Mouse (Mus musculus): Measurements from ENCODE around the gene 4930523C07Rik.

The 4930523C07Rik gene

DNA sequence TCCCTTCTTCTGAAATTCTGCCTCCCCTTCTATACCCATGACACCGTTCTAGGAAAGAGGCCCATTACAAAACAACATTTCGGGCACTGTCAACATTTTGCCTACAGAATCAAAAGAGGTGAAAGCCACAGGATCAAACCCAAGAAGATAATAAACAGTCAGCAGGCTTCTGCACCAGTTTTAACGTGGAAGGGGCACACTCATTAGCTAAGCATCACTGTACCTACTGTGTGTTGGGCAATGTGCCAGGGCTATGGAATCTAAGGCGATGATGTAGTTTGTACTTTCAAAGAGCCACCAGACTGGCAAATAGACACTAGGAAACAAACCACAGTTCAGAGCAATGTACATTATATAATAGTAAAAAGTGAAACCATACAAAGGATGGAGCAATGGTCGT is 1.8 kb downstream of the 4930523C07Rik start:
- DNase-seq (ENCODE audit: low read depth, low spot score) = peak; percentile 73

DNA sequence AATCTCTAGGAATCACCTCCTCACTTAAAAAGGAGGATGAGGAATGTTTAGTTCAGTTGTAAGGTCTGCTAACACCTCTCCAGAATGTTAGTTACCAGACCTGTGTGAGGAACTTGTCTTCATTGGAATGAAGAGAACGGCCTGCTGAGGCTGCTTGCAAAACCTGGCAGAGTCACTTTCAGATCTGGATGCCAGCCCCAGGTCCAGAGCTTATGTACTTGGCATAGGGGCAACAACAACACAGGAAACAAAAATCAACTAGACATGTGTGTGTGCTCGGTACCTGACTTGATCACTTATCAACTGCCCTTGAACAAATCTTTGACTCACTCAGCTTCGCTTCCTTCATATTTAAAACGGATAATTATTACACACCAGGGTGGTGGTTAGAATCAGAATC is 2.6 kb downstream of the 4930523C07Rik start:
- peak; percentile 64 for DNase-seq (ENCODE audit: low read depth, low spot score)

DNA sequence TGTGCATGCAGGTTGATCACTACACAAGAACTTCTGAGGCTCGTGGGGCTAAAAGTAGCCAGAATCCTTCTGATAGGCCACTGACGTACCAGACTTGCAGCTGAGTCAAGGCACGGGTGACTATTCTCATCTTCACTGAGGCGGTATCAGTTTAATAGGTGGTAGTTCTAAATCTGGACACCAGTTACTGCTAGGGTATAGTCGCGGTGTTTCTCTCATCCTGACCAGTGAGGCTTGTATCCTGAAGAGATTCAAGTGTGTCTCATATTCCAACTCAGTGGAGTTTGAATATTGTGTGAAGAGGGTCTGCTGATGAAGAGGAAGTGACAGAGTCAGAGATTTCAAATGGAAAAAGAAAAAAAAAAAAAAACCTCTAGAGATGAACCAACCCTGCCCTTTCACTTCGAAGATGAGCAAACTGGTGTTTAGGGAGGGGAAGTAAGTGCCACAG is 3.3 kb downstream of the 4930523C07Rik start:
- DNase-seq (ENCODE audit: low read depth, low spot score) = peak; percentile 58

DNA sequence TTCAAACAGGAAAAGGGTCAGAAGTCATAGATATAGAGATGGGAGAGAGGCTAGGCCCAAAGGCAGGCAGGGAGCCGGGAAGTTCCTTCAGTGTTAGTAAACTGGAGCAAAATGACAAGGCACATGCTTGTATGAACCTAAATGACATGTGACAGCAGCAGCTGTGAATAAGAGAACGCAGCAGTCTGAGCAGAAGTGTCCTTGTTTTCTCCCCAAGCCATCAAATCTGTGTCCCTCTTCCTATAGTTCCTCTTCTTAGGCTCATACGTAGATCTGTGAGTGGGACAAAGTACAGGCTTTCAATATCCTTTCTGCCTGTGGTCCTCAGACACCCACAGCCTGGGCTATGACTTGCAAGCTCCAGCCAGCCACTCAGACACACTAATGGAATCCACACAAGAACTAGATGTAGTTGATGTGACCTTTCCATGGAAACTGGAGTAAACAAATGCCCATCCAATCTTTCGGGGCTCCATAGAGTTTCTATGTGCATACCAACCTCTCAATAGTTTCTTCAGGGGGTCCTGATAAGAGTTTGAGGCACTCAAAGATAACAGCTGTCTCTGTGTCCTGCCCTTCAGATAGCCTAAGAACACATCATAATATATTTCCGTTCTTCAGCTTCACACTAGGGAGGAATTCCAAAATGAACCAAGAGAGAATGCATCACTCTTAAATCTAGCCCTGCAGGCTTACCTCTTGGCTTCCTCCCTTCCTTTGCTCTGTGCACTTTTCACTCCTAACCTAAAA is 5.1 kb downstream of the 4930523C07Rik start:
- DNase-seq (ENCODE audit: low read depth, low spot score) = no peak

DNA sequence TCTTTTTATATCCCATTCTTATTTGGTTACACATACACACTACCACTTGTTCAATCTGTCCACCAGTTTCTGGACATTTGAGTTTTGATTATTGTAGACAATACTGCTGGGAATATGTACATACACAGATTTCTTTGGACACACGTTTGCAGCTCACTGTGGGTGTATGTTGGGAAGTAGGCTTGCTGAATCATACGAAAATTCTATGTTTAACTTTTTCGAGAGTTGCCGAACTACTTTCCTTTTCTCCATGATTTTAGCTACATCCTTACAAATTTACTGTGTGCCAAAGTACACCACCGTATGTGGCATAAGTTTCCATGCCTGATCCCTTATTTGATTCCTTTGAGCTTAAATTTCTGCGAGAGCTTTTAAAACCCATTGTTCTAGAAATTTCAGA is 6.7 kb downstream of the 4930523C07Rik start:
- DNase-seq (ENCODE audit: low read depth, low spot score) = no peak

DNA sequence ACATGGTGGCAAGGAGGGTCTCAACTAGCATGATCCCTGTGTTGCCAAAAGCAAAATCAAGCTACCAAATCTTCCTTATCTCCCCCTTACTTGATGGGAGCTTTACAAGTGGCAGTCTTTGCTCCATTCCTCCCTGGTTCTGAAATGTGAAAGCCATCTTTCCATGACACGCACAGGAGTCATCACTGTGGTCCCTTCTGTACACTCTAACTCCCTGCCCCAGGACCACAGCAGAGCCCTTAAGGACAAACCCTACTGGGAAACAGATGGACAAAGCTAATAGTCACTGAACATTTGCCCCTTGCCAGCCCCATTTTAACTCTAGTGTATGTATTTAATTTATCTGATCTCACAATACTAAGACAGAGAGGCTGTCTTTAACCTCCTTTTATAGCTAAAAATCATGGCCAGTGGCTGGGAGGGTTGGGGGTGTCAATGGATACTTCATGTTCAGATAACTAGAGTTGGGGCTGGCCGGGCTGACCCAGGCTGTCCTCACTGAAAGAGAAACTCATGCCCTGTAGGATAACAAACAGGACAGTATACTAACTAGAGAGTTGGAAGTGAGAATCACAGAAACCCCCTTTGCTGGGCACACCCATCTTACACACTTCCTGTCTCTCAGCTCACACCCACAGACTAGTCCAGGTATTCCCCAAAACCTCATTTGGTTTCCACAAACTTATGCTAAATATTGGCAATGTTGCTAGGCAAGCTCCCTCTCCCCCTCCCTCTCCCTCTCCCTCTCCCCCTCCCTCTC is 8.6 kb downstream of the 4930523C07Rik start:
- DNase-seq (ENCODE audit: low read depth, low spot score) = peak; percentile 88

DNA sequence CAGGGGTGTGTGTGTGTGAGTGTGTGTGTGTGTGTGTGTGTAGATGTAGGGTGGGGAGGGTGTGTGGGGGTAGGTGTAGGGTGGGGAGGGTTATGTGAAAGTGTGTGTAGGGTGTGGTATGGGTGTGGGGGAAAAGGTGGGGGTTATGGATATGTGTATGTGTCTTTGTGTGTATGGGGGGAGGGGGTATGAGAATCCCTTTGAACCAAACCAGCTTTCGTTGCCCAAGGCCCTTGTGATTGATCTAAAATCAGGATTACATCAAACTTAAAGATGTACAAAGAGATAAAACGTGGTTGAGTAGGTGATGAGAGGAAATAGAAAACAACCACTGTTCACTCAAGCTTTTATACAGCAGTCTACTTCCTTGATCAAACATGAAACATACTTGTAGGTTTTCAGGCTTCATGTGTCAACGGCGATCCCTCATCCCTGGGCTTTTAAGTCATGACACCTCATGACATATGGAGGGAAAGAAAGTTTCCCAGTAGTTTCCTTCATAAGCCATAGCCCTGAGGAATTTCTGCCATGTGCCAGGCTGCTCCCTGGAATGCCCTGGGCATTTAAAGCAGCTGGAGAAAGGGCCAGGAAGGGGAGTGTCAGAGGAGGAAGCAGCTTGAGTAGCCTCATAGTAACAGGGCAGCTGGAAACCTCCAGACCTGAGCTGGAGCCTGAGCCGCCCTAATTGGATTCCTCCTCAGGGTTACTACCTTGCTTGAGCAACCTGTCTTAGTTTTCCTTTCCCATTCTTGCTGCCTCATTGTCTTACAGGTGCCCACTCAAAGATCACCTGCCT is 9.5 kb downstream of the 4930523C07Rik start:
- peak; percentile 86 for DNase-seq (ENCODE audit: low read depth, low spot score)

DNA sequence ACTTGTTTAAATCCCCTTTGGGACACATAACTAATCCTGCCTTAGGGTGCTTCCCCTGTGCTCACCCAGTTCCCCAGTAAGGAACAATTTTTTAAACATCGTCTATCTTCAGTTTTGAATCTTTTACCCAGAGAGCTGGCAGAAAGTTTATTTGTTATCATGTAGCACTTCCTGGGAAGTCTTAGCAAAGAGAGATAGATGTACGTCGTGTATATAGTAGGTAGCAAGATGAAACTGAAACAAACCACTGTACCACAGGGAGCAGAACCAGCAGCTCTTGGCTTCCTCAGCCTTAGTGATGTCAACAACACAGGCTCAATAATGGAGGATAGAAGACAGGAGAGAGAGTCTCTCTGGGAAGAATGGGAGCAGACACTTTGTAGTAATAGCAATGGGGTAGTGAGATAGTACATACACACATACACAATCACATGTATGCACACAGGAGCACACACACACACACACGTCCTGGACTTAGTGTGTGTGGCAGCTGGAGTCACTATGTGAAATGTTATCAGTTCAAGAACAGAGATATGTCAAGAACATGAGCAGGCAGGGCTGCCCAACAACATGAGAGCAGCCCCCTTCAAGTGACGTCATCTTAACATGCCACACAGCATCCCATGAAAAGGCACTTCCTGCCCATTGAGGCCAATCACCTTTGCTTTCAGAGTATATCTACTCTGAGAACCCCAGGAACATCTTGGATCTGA is 10.3 kb downstream of the 4930523C07Rik start:
- DNase-seq (ENCODE audit: low read depth, low spot score) = peak; percentile 77

DNA sequence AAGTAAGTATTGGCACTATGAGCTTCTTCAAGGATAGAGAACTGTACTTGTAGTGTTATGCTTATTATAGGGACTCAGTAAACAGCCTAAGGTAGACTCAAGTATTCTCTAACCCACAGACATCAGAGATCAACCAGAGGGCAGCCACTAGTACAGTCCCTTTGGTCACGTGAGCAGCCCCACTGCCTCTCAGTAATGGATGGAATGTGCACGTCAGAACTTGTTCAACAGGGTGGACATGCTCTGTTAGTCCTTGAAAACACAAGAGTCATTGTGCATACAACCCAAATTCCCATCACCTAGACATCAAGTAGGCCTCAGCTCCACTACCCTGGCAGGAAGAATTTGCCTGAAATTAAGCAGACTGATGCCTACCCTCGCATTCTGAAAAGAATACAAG is 13.5 kb downstream of the 4930523C07Rik start:
- no peak for DNase-seq (ENCODE audit: low read depth, low spot score)

DNA sequence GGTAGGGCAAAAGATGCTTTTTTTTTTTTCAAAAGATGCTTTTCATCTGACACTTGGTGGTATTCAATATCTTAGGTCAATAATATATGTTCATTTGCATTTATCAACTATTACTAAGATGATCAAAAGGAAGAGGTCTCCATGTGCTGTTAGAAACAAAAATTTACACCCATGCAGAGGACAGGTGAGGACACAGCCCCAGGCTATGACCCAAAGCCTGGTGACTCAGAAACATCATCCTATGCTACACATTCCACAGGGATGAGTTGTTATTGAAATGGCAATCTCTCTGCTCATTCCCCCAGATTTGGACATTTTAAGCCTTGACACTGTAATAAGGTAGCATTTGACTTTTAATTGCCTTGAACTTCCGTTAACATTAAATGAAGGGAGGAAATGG is 15.7 kb downstream of the 4930523C07Rik start:
- no peak for DNase-seq (ENCODE audit: low read depth, low spot score)

DNA sequence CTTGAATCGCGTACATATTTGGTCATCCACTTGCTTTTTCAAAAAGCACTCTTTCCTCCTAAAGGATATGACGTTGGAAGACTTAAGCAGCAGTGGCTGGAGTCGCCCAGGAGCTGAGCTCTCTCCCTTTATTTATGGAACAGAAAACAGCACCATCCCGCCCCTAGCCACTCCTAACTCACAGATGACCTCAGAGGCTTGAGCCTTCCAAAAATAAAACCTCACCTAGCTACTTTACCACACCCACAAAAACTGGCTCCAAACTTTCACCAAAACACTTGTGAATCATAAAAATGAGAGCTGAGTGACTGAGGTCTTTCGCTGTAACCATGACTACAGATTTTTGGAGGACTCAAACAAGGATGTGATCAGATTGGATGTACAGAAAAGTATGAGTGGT is 16.4 kb downstream of the 4930523C07Rik start:
- DNase-seq (ENCODE audit: low read depth, low spot score) = peak; percentile 38

DNA sequence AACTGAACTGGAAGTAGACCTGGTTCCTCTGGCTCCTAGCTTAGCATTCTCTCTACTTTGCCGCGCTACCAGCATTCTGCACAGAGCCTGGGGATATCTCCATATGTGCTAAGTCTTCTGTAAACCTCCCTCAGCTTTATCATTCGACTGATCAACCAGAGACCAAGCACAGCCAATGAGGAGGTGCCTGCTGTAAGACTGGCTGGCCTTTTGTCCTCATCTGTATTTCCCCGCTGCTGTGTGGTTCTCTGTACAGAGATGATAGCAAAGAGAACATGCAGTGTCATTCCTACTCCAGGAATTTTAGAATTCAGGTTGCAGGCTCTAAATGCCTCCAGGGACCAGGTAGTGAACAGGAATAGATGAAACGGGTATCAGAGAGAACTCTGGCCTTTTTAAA is 17.1 kb downstream of the 4930523C07Rik start:
- DNase-seq (ENCODE audit: low read depth, low spot score) = peak; percentile 49

DNA sequence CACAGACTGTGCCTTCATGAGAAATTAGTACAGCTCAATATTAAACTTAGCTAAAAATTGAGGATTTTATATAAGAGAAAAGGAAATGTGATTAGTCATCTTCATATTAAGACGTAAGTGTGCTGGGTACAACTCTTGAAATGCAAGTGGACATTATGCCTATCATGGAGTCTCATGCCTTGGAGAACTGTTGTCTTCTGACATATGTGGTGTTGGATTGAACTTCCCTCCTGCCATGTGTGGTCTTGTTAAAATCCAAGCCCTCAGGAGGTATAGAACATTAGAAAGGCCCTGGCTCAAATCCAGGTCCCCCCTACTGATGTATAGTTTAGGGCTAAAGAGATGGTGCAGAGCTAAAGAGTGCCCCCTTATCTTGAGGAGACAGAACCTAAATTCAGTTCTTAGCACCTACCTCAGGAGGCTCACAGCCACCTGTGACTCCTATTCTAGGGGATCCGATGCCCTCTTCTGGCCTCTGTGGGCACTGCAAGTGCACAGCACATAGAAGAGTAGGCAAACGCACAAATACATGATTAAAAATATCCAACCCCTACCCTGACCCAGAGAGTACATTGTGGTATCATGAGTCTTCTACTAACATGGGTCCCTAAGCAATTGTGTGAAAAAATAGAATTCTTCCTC is 17.7 kb downstream of the 4930523C07Rik start:
- peak; percentile 81 for DNase-seq (ENCODE audit: low read depth, low spot score)

DNA sequence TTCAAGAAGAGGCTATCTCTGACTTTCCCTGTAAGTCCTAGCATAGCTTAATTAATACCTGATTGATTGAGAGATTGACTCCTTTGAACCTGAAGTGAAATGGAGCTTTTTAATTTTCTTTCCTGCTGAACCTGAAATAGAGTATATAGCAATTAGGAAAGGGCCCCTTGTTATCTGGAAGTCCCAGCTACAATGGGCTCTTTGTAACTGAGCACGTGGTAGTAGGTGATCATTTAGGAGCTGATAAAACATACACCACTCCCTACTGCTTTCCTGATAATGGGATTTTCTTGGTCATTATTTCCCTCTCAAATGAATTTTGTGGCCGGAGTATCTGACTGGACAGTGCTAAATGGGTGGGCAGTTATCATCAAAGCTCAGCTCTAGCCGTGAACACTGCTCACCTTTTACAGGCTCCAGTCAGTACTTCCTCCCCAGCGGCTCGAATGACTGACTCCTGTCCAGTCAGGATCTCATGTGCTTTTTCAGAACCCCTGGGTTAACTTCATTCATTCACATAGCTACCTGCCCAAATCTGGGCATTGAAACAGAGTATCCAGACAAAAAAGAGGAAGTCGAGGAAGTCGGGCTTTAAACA is 20.5 kb downstream of the 4930523C07Rik start:
- DNase-seq (ENCODE audit: low read depth, low spot score) = no peak

DNA sequence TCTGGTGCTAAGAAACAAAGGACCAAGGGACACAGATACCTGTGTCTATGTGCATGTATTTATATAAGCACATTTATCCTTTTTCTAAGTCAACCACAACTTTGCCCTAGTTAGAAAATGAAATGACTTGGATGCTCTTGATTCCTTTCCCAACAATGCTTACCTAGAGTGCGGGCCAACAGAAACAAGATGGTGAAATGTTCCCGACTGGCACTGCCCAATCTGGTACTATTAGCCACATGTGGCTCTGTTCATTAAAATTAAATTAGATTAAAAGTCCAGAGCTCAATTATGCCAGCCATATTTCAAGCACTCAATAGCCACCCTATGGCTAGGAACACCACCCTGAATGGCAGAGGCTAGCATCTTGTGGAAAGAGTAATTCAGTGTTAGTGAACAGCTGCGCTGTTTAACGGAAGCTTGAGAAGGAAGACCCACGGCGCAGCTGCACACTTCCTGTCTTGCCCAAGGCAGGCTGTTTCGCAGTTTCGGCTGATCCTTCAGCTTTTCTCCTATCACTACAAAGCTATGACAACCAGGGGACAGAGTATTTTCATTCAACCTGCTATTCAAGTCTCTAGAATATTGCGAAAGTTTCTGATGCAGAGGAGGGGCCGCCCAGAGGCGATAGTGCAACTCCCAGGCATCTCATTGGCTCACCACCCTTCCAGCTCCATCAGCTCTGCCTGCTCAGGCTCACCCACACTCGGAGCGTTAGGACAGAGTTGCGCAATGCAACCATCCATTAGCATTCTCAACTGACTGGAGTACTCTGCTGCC is 34.9 kb downstream of the 4930523C07Rik start:
- peak; percentile 66 for DNase-seq (ENCODE audit: low read depth, low spot score)

DNA sequence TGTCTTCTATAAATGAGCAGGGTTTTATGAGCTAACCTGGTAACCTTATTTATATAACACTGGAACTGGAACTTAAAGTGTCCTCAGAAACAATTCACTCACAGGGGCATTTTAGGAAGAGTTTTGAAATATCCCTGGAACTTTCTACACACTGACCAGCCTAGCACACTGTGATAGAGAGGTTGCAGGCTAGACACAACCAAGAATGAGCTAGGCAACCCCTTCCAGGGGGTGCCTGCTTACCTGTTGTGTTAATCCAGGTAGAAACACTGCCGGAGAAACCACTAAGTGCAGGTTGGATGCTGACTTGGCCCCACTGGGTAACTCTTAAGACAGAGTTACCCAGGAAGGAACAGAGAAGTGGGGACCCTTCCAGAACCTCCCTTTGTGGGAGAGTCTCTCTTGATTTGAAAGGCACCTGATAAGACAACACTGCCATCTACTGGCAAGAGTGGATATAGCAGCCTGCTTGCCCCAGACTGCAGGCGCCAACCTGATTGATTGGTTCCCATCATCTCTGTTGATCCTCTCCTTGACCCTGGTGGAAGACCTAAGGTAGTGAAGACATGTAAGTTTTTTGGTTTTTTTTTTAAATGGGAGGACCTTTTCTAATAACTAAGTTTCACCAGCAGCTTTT is 36.7 kb downstream of the 4930523C07Rik start:
- DNase-seq (ENCODE audit: low read depth, low spot score) = peak; percentile 90

DNA sequence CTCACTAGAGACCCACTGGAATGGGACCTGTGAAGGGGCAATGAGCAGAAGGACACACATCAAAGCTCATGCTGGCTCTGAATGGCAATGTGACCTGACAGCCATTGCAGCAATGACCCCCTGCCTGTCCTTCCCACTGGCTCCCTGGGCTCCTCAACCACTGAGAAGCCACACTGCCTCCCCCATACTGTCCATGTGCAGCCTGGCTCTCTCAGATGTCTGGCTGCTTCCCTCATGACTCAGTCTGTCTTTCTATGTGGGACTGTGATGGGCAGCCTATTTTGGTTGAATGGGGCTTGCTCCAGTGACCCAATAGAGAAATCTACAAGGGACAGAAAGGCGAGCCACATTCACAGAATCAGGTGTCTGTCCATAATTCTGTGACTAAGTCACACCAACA is 38.5 kb downstream of the 4930523C07Rik start:
- no peak for DNase-seq (ENCODE audit: low read depth, low spot score)

DNA sequence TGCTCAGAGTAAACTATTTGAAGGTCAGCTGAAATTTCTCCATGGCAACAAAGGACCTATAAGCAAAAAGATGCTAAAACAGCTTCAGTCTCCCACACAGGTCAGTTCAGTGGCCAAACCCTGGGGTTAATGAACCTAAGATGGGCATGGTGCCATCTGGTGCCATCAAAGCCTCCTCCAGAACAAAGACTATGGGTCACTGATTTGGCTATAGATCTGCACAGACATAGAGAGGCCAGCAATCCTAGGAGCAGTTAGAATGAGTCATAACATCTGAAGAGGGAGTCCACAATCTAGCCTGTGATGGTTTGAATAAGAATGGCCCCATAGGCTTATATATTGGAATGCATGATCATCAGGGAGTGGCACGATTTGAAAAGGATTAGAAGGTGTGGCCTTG is 40.1 kb downstream of the 4930523C07Rik start:
- DNase-seq (ENCODE audit: low read depth, low spot score) = no peak

DNA sequence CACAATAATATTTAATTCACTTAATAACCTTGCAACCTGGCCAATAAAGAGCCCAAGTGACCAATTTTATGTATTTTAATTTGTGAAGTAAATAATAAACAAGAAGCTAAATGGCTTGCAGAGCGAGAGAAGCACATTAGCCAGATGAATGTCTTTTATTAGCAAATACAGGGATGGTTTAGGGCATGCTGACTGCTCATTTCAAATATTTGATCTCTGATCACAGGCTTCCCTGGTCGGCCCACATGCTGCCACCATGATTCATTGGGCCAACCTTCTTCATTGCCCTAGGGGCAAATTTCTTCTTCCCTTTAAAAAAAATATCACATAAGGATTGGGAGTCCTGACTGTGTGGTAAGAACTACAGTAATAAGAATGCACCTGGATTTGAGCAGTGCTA is 42.5 kb downstream of the 4930523C07Rik start:
- no peak for DNase-seq (ENCODE audit: low read depth, low spot score)

Measured in CD4-positive, CD25-positive, alpha-beta regulatory T cell, adult 2 months (primary cell).